Mouse (Mus musculus) heart, adult 9 months (tissue): Measurements from ENCODE around the gene Gm20773.
"Not testable (repeated sequence)": the region's sequence is repeated elsewhere in the genome, so short reads cannot be mapped to it uniquely, and the experiment has no call there.

Experiments used
- DNase-seq, 2 experiments: peaks; one replicate each; pipeline ENCODE4 v3.0.0; 2022; ENCODE audit warnings: low spot score in 2 of 2

Gene Gm20773

GRCm38 (mm10) chrY:13493726-13494125 lies at the start of gene Gm20773:
TSS of gene Gm20773 (plus strand) at chrY:13494026.
- not testable (repeated sequence) for DNase-seq

- DNase-seq: not testable (repeated sequence)
Measured at GRCm38 (mm10) chrY:13465479-13465878, 28.3 kb upstream of the Gm20773 start, which contains the start of gene Gm21866. TSS of gene Gm21866 (minus strand) at chrY:13465579.
